Mouse (Mus musculus): ENCODE measurements at regions not wholly inside any gene's neighbourhood (a gene's known extent, or its start where the extent isn't known, plus 50 kb on each side); places are given as distances from the start of the nearest gene placed in this dataset.

- ATAC-seq (ENCODE audit: low FRiP score), result no peak
- Histone ChIP-seq H3K27ac (no peak overlapping the region), H3K4me1 (no peaks in the 10 kb centered on the region), H3K4me2 (replicated peaks) (no peak overlapping the region), H3K9ac (no peak overlapping the region), H3K9me3 (replicated peaks) (no peaks in the 10 kb centered on the region), H3K27me3 (no peaks in the 10 kb centered on the region), H3K4me3 (no peak overlapping the region), H3K36me3 (no peaks in the 10 kb centered on the region)
- WGBS, result 64% methylated on average over 7 of the region's 7 CpGs
These were observed 127.2 kb upstream of the Gm9833 start for GRCm38 (mm10) chr3:9960696-9961095.
